Mouse (Mus musculus) heart, embryonic 16.5 days (tissue): ENCODE results near the gene Kank1. TPM values are rescaled to one million over a fixed set of nuclear protein-coding genes. Genes with fewer than 3 reads are reported as not detected.

Experiments used
- ATAC-seq: fragments of 200-750 bp; cut with Nextera tagmentation; replicated peaks from 2 replicates; pipeline ENCODE4 v1.8.0; 2017; ENCODE audit warnings: moderate number of reproducible peaks; ENCODE audit not compliant: insufficient read depth, low FRiP score; ENCODE audit errors: extremely low read depth
- H3K27ac ChIP-seq: fragments of 300-500 bp; sonication (generic); 2 replicates; pipeline ENCODE4 v1.5.1; 2014; ENCODE audit warnings: mild to moderate bottlenecking, low read length, control low read depth, moderate library complexity
- H3K27me3 ChIP-seq: fragments of 300-500 bp; sonication (generic); 2 replicates; pipeline ENCODE4 v1.6.1; 2014; ENCODE audit warnings: low read length, mixed read lengths; ENCODE audit not compliant: control insufficient read depth, insufficient read depth
- H3K36me3 ChIP-seq: fragments of 300-500 bp; sonication (generic); 2 replicates; pipeline ENCODE4 v1.6.1; 2014; ENCODE audit not compliant: control insufficient read depth, insufficient read depth
- H3K4me1 ChIP-seq: fragments of 300-500 bp; sonication (generic); 2 replicates; pipeline ENCODE4 v1.6.1; 2014; ENCODE audit warnings: low read length, mixed read lengths; ENCODE audit not compliant: control insufficient read depth, insufficient read depth
- H3K4me2 ChIP-seq: fragments of 300-500 bp; sonication (generic); 2 replicates; pipeline ENCODE4 v1.6.1; 2014; ENCODE audit warnings: low read depth, mild to moderate bottlenecking, control low read depth, low read length
- H3K4me3 ChIP-seq: fragments of 300-500 bp; sonication (generic); 2 replicates; pipeline ENCODE4 v1.5.1; 2014; ENCODE audit warnings: mild to moderate bottlenecking, control low read depth, low read length
- H3K9ac ChIP-seq: fragments of 300-500 bp; sonication (generic); 2 replicates; pipeline ENCODE4 v1.6.1; 2014; ENCODE audit warnings: low read length, control low read depth
- H3K9me3 ChIP-seq: fragments of 300-500 bp; sonication (generic); replicated peaks from 2 replicates; pipeline ENCODE4 v1.6.1; 2016; ENCODE audit warnings: low read length; ENCODE audit not compliant: control insufficient read depth
- WGBS: fragments of 180-500 bp; shearing (Covaris S2); extraction: QIAGEN DNeasy Blood & Tissue Kit; methylation state at CpG from one replicate; pipeline ENCODE4 v1.1.7; 2014; 5-methylcytosine and 5-hydroxymethylcytosine counted together
- polyA plus RNA-seq: library from polyadenylated mRNA; unstranded; fragments of >200 nt; fragmentation: Nextera tagmentation; extraction: Ambion mirVana; gene quantifications from 2 replicates; pipeline ENCODE4 v1.2.1, GENCODE M21; 2015

Kank1 gene
- polyA plus RNA-seq, 1 experiment from 2014 or later, result 40.9 TPM

GRCm38 (mm10) chr19:25406481-25407184 lies 169.9 kb downstream of the Kank1 start:
- 2% methylated on average over 23 of the region's 28 CpGs for WGBS
- Histone ChIP-seq H3K27me3 (no peaks in the 10 kb centered on the region), H3K27ac (peak overlapping the region; percentile 93), H3K9ac (peak overlapping the region; percentile 76), H3K4me2 (peak overlapping the region; percentile 77), H3K9me3 (no peaks in the 10 kb centered on the region), H3K4me1 (peaks cover 22% of the 10 kb centered on the region), H3K36me3 (peaks cover 25% of the 10 kb centered on the region), H3K4me3 (peak overlapping the region; percentile 62)
- ATAC-seq, result peak; percentile 85

GRCm38 (mm10) chr19:25407185-25407886 lies 170.6 kb downstream of the Kank1 start:
- no peaks in the 10 kb centered on the region for H3K9me3 ChIP-seq
- 3% methylated on average over 10 of the region's 10 CpGs for WGBS
- H3K36me3 ChIP-seq, result peaks cover 27% of the 10 kb centered on the region
- H3K27me3 ChIP-seq, result no peaks in the 10 kb centered on the region
- H3K4me1 ChIP-seq, result peaks cover 25% of the 10 kb centered on the region
- ATAC-seq, result peak; percentile 37
- peak overlapping the region; percentile 77 for H3K4me2 ChIP-seq
- H3K4me3 ChIP-seq, result peak overlapping the region; percentile 62
- peak overlapping the region; percentile 93 for H3K27ac ChIP-seq
- peak overlapping the region; percentile 76 for H3K9ac ChIP-seq

GRCm38 (mm10) chr19:25407887-25408236 lies 171.1 kb downstream of the Kank1 start:
- no peak for ATAC-seq
- peaks cover 27% of the 10 kb centered on the region for H3K36me3 ChIP-seq
- H3K9ac ChIP-seq, result peak overlapping the region; percentile 76
- H3K9me3 ChIP-seq, result no peaks in the 10 kb centered on the region
- H3K4me2 ChIP-seq, result peak overlapping the region; percentile 77
- H3K4me1 ChIP-seq, result peaks cover 25% of the 10 kb centered on the region
- peak overlapping the region; percentile 93 for H3K27ac ChIP-seq
- H3K4me3 ChIP-seq, result peak overlapping the region; percentile 62
- 5% methylated on average over 6 of the region's 6 CpGs for WGBS
- H3K27me3 ChIP-seq, result no peaks in the 10 kb centered on the region

- ATAC-seq, result no peak
- Histone ChIP-seq H3K9me3 (no peaks in the 10 kb centered on the region), H3K27me3 (no peaks in the 10 kb centered on the region), H3K4me2 (no peak overlapping the region), H3K4me3 (no peak overlapping the region), H3K27ac (no peak overlapping the region), H3K36me3 (peaks cover 27% of the 10 kb centered on the region), H3K4me1 (peaks cover 32% of the 10 kb centered on the region), H3K9ac (no peak overlapping the region)
- WGBS, result 82% methylated on average over 9 of the region's 9 CpGs
Observed at GRCm38 (mm10) chr19:25409239-25409638, 172.5 kb downstream of the Kank1 start.

GRCm38 (mm10) chr19:25411353-25411752 lies 174.6 kb downstream of the Kank1 start:
- 46% methylated on average over 17 of the region's 17 CpGs for WGBS
- Histone ChIP-seq H3K27me3 (no peaks in the 10 kb centered on the region), H3K27ac (peak overlapping the region; percentile 58), H3K9me3 (no peaks in the 10 kb centered on the region), H3K36me3 (peaks cover 27% of the 10 kb centered on the region), H3K4me2 (peak overlapping the region; percentile 44), H3K4me1 (peaks cover 34% of the 10 kb centered on the region), H3K9ac (peak overlapping the region; percentile 35; the same call in 1 of the 2 replicates), H3K4me3 (peak overlapping the region; percentile 13; the same call in 1 of the 2 replicates)
- ATAC-seq, result no peak

- no peak overlapping the region for H3K4me3 ChIP-seq
- peaks cover 14% of the 10 kb centered on the region for H3K36me3 ChIP-seq
- H3K4me2 ChIP-seq, result peak overlapping the region; percentile 23
- peak overlapping the region; percentile 55 for H3K9ac ChIP-seq
- no peaks in the 10 kb centered on the region for H3K9me3 ChIP-seq
- H3K4me1 ChIP-seq, result peaks cover 39% of the 10 kb centered on the region
- ATAC-seq, result no peak
- 37% methylated on average over 5 of the region's 5 CpGs for whole genome bisulfite sequencing
- peak overlapping the region; percentile 70 for H3K27ac ChIP-seq
- no peaks in the 10 kb centered on the region for H3K27me3 ChIP-seq
Observed at GRCm38 (mm10) chr19:25415448-25415847, 178.7 kb downstream of the Kank1 start.

- no peak overlapping the region; the same call in 1 of the 2 replicates for H3K27ac ChIP-seq
- ATAC-seq, result no peak
- H3K27me3 ChIP-seq, result no peaks in the 10 kb centered on the region
- H3K9ac ChIP-seq, result no peak overlapping the region
- no peaks in the 10 kb centered on the region for H3K36me3 ChIP-seq
- no peak overlapping the region for H3K4me3 ChIP-seq
- WGBS, result 81% methylated on average over 3 of the region's 3 CpGs
- no peaks in the 10 kb centered on the region for H3K9me3 ChIP-seq
- peaks cover 33% of the 10 kb centered on the region for H3K4me1 ChIP-seq
- H3K4me2 ChIP-seq, result no peak overlapping the region
Observed at GRCm38 (mm10) chr19:25417671-25418070, 180.9 kb downstream of the Kank1 start.

GRCm38 (mm10) chr19:25419983-25420382 lies 183.2 kb downstream of the Kank1 start:
- Histone ChIP-seq H3K36me3 (peaks cover 15% of the 10 kb centered on the region), H3K4me2 (no peak overlapping the region), H3K27ac (peak overlapping the region; percentile 2; the same call in 1 of the 2 replicates), H3K4me1 (peaks cover 24% of the 10 kb centered on the region), H3K9me3 (no peaks in the 10 kb centered on the region), H3K4me3 (no peak overlapping the region), H3K27me3 (no peaks in the 10 kb centered on the region), H3K9ac (no peak overlapping the region)
- WGBS, result 54% methylated on average over 8 of the region's 8 CpGs
- ATAC-seq, result no peak; the same call in 1 of the 2 replicates

GRCm38 (mm10) chr19:25422096-25422495 lies 185.3 kb downstream of the Kank1 start:
- H3K4me3 ChIP-seq, result no peak overlapping the region
- peaks cover 34% of the 10 kb centered on the region for H3K4me1 ChIP-seq
- 70% methylated on average over 7 of the region's 7 CpGs for WGBS
- H3K9me3 ChIP-seq, result no peaks in the 10 kb centered on the region
- peak overlapping the region; percentile 38; the same call in 1 of the 2 replicates for H3K27ac ChIP-seq
- peaks cover 22% of the 10 kb centered on the region for H3K36me3 ChIP-seq
- no peak overlapping the region for H3K4me2 ChIP-seq
- ATAC-seq, result no peak
- no peak overlapping the region for H3K9ac ChIP-seq
- H3K27me3 ChIP-seq, result no peaks in the 10 kb centered on the region
